Mouse (Mus musculus): ENCODE measurements at regions not wholly inside any gene's neighbourhood (a gene's known extent, or its start where the extent isn't known, plus 50 kb on each side); places are given as distances from the start of the nearest gene placed in this dataset.

DNA sequence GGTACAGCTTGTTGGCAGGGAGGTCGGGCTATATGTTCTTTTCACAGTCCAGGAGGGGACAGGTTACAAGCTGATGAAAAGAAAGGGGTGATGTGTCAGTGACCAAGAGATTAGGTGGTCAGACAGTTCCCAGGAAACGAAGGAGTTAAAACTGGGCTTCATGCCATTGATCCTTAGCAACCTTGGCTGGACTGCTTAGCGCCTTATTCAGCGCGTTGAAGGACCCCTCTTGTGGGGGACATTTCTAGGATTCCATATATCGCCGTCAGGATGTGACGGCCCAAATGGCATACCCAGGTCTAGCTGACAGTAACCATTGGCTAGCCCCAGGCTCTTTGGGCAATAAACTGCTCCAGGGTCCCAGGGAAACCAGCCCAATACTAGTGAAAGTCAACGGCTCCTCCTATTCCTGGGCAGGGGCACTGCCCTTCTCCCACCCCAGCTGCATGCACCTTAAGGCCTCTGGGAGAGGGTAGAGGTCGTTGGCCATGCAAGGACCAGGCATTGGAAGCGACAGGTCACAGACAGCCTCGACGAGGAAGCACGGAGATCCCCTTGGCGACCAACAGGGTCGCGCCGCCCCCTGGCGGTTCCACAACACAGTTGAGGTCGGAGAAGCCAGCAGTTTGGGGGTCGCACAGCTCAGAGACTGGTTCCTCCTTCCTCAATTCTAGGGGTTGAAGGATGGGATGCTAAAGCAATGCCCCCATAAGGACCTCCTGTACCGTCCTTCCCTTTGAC is 62.7 kb upstream of the Btrc start:
- TF ChIP-seq CTCF (conservative IDR thresholded peaks at IDR 0.05; ENCODE audit: insufficient read depth, insufficient read length, low read depth, low read length), result peak; percentile 23; the same call in 1 of the 2 replicates
- no peak for TF ChIP-seq POLR2A (IDR thresholded peaks at IDR 0.05; ENCODE audit: low read depth, low read length)

Data from kidney, adult 2 months (tissue).